Mouse (Mus musculus) brain, embryonic 14.5 days (tissue): ENCODE results near the gene Col1a2.

Experiments used
- CTCF ChIP-seq: fragments of 200-500 bp; IDR thresholded peaks from 2 replicates; pipeline ENCODE4 v1.5.1; 2012; ENCODE audit warnings: inconsistent platforms, mild to moderate bottlenecking, moderate library complexity, borderline replicate concordance; ENCODE audit not compliant: insufficient read depth, insufficient read length; ENCODE audit errors: extremely low read depth
- POLR2A ChIP-seq: fragments of 200-500 bp; IDR thresholded peaks from 2 replicates; pipeline ENCODE4 v1.6.1; 2012; ENCODE audit warnings: mild to moderate bottlenecking, inconsistent platforms, borderline replicate concordance; ENCODE audit not compliant: poor library complexity, insufficient read depth, insufficient read length, severe bottlenecking; ENCODE audit errors: extremely low read depth

GRCm38 (mm10) chr6:4561621-4562020, 57.0 kb downstream of the Col1a2 start:
- TF ChIP-seq CTCF (no peak), POLR2A (no peak)
